Mouse (Mus musculus) left cerebral cortex, adult 2 months (tissue): ENCODE measurements around the gene Arx. TPM values are rescaled to one million over a fixed set of nuclear protein-coding genes. Genes with fewer than 3 reads are reported as not detected.

Experiments used
- DNase-seq, 2 experiments: peaks; one replicate each; pipeline ENCODE4 v3.0.0; 2021 to 2022; ENCODE audit warnings: low spot score in 2 of 2, mixed read lengths in 1 of 2; ENCODE audit errors: extremely low spot score in 1 of 2
- H3K27ac ChIP-seq: fragments of 200-600 bp; 2 replicates; pipeline ENCODE4 v1.8.1; 2022
- H3K4me3 ChIP-seq: fragments of 200-600 bp; 2 replicates; pipeline ENCODE4 v1.8.1; 2022
- CTCF ChIP-seq: fragments of 200-600 bp; IDR thresholded peaks from 2 replicates; pipeline ENCODE4 v1.8.1; 2022; ENCODE audit warnings: antibody characterized with exemption, mild to moderate bottlenecking, moderate library complexity
- intact Hi-C: fragments of 180-260 bp; cut with DNase I; formaldehyde crosslinking; loops from one replicate; pipeline ENCODE4 v1.15.1; 2025
- long read RNA-seq, 2 experiments: library from polyadenylated mRNA; stranded (forward); transcript quantifications; one replicate each; pipeline ENCODE4 v2.0.0; 2021; ENCODE audit warnings: borderline mapping rate in 2 of 2
- total RNA-seq, 2 experiments: library from RNA; stranded (reverse); gene quantifications; 2 replicates each; pipeline ENCODE4 v1.2.3; 2021

The Arx gene
- total RNA-seq: 10 to 100 TPM; 19.7 to 20.9 TPM
- long read RNA-seq, experiment 1, transcript Arx-201 (5 exons, 2,881 nt): major isoform, 17 of 26 reads
- long read RNA-seq, experiment 1, partial matches to known transcripts: 6 of 26 reads
- long read RNA-seq, experiment 1, other reads (novel, unspliced or antisense): 2 of 26 reads
- long read RNA-seq, experiment 2, transcript Arx-201 (5 exons, 2,881 nt): major isoform, 22 of 32 reads
- long read RNA-seq, experiment 2, partial matches to known transcripts: 6 of 32 reads
- long read RNA-seq, experiment 2, other reads (novel, unspliced or antisense): 2 of 32 reads

DNA sequence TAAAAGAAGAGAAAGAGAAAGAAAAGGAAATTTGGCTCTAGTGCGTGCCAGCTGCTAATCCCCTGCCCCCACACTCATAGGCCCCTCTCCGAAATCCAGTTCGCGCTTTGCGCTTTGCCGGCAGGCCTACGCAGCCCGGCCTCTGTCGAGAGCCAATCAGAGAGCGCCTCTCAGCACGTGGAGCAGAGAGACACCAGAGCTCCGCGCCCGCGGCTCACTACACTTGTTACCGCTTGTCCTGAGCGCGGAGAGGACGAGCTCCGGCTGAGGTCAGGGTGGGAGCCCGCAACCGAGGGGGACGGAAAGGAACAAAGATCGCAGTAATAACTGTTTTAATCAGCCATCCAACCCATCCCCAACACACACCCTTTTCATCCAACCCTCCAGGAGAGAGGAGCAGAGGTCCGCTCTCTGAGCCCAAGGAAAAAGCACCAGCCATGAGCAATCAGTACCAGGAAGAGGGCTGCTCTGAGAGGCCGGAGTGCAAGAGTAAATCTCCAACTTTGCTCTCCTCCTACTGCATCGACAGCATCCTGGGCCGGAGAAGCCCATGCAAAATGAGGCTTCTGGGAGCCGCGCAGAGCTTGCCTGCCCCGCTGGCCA, at the start of gene Arx:
TSS of gene Arx (plus strand) at position 155 of the 603 bp plus-strand sequence.
- Histone ChIP-seq H3K4me3 (peak within 1 kb of the TSS; percentile 29), H3K27ac (peak within 1 kb of the TSS; percentile 36; the same call in 1 of the 2 replicates)
- intact Hi-C loops: loop anchor here (10.0 kb wide), 1 partner anchor 388 kb away; no protein-coding TSS in a partner anchor
- DNase-seq: peak; percentile 53 to 63
- no peak for TF ChIP-seq CTCF

DNA sequence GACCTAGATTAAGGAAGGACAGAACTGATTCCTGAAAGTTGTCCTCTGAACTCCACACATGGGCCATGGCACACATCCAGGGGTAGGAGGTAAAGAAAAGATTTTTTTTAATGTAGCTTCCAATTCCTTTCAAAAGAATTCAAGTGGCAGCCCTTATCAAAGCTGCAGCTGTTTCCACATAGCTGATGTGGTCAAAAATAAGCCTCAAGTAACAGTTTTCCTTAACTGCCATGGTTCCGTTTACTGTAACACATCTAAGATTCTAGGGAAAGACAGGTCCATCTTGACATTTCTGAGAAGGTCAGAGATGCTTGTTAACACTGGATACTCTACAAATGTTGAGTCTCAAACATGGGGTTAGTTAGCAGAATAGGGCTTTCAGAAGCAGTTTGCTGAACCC, 34.9 kb upstream of the Arx start:
- intact Hi-C loops: no loop called here
- no peak overlapping the region for H3K27ac ChIP-seq
- DNase-seq: no peak
- H3K4me3 ChIP-seq: no peak overlapping the region
- TF ChIP-seq CTCF: no peak

GRCm38 (mm10) chrX:93275689-93276088, 10.6 kb upstream of the Arx start:
- Histone ChIP-seq H3K27ac (no peak overlapping the region), H3K4me3 (no peak overlapping the region)
- intact Hi-C loops: no loop called here
- TF ChIP-seq CTCF: no peak
- no peak for DNase-seq

DNA sequence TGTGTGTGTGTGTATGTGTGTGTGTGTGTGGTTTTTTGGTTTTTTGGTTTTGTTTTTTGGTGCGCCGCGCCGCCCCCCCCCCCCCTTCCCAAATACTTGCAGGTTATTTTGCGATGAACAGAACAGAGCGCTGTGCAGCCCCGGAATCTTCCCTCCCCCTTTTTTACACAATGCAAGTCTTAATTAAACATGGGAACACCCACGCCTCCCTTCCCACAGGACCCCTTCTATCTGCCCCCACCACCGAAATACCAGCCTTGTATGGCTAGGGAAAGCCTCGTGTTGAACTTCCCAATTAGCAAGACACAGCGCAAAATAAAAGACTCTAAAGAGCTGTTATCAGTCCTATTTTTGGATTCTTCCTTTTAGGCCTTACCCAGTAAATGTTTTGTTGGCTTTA, 6.3 kb upstream of the Arx start:
- Histone ChIP-seq H3K27ac (no peak overlapping the region), H3K4me3 (no peak overlapping the region)
- DNase-seq: no peak
- intact Hi-C loops: loop anchor here (5.0 to 10.0 kb wide), 3 partner anchors 187 to 395 kb away; no protein-coding TSS in a partner anchor
- TF ChIP-seq CTCF: no peak

GRCm38 (mm10) chrX:93281028-93281723, 5.1 kb upstream of the Arx start:
- TF ChIP-seq CTCF: peak; percentile 58
- peak; percentile 51 to 55 for DNase-seq
- no peak overlapping the region for H3K27ac ChIP-seq
- intact Hi-C loops: loop anchor here (5.0 to 10.0 kb wide), 3 partner anchors 186 to 394 kb away; no protein-coding TSS in a partner anchor
- peak overlapping the region; percentile 17; the same call in 1 of the 2 replicates for H3K4me3 ChIP-seq

DNA sequence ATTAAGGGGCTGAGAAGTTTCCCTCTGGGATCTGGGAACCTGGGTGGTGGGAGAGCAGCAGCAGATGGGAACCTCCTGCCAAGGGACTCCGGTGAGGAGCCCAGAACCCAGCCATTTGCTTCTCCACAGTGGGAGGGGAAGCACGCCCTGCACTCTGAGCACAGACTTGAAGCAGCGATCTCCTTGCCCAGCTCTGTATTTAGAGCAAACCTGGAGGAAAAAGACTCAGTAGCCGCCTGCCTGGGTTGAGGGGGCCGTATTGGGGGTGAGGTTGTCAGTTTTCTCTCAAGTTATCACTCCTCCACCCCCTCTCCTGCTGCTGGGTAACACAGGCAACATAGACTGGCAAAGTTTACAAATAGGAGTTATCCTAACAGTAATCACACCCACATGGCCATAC, 4.5 kb upstream of the Arx start:
- intact Hi-C loops: loop anchor here (5.0 to 10.0 kb wide), 3 partner anchors 186 to 393 kb away; no protein-coding TSS in a partner anchor
- Histone ChIP-seq H3K27ac (no peak overlapping the region), H3K4me3 (peak overlapping the region; percentile 17; the same call in 1 of the 2 replicates)
- DNase-seq: no peak
- no peak for TF ChIP-seq CTCF

DNA sequence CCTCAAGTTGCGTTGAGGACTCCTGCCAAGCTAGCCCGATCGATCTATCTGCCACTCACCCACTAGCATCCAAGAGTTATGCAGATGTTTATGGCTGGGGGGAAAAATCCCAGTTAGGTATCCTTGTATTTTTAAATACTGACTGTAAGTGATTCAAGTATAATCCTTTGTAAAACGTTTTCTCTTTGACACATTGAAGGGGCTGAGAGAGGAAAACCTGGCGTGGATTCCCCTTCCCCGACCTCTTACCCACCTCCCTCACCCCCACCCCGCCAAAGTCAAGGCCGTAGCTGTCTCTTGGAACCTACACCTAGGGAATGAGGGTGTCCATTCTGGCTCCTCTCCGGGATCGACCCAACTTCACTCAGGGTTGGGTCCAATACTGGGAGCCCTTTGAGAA, 1.2 kb upstream of the Arx start:
- no peak overlapping the region for H3K27ac ChIP-seq
- intact Hi-C loops: loop anchor here (10.0 kb wide), 1 partner anchor 390 kb away; no protein-coding TSS in a partner anchor
- H3K4me3 ChIP-seq: no peak overlapping the region
- DNase-seq: no peak
- TF ChIP-seq CTCF: no peak

DNA sequence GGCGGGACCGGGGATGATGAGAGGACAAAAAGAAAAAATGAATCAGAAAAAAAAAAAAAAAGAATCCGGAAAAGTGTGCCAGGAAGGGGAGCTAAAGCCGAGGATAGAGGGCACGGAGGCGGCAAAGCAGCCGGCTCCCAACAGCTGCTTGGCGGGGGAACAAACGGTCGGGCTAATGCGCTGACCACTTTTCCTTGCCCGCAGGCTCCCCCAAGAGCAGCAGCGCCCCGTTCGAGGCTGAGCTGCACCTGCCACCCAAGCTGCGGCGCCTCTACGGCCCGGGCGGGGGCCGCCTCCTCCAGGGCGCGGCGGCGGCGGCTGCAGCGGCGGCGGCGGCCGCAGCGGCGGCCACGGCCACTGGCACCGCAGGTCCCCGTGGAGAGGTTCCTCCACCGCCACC, 2.1 kb downstream of the Arx start:
- intact Hi-C loops: loop anchor here (10.0 kb wide), 1 partner anchor 386 kb away; no protein-coding TSS in a partner anchor
- TF ChIP-seq CTCF: no peak
- Histone ChIP-seq H3K4me3 (peak overlapping the region; percentile 29), H3K27ac (no peak overlapping the region)
- DNase-seq: no peak

- TF ChIP-seq CTCF: no peak
- Histone ChIP-seq H3K27ac (no peak overlapping the region), H3K4me3 (peak overlapping the region; percentile 31)
- no peak for DNase-seq
- intact Hi-C loops: loop anchor here (10.0 kb wide), 1 partner anchor 386 kb away; no protein-coding TSS in a partner anchor
These were observed 2.8 kb downstream of the Arx start for GRCm38 (mm10) chrX:93289076-93289475.

DNA sequence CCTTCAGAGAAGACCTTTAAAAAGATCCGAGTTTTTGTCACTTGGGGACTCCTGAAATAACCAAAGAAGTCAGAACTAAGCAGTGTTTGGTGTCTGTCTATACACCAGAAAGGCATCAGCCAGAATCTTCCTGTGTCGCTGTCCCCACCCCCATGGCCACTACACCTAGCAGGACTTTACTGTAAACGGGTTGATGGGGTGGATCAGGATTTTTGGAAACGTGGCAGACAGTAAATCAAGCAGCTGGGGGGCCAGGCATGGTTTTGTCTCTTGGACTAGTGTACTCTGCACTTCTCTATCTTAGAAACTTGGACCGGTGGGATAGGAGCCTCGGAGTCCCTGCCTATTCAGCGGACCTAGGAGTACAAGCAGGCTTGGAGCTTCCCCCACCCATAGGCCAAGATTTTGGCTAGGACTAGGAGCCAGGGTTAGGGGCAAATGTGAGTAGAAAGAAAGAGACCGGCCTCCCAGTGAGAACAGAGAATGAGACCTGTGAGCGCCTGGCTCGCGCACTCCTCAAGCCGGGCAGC, 3.7 kb downstream of the Arx start:
- H3K27ac ChIP-seq: no peak overlapping the region; the same call in 1 of the 2 replicates
- TF ChIP-seq CTCF: no peak
- no peak for DNase-seq
- intact Hi-C loops: loop anchor here (10.0 kb wide), 2 partner anchors 265 to 385 kb away; no protein-coding TSS in a partner anchor
- peak overlapping the region; percentile 31 for H3K4me3 ChIP-seq

DNA sequence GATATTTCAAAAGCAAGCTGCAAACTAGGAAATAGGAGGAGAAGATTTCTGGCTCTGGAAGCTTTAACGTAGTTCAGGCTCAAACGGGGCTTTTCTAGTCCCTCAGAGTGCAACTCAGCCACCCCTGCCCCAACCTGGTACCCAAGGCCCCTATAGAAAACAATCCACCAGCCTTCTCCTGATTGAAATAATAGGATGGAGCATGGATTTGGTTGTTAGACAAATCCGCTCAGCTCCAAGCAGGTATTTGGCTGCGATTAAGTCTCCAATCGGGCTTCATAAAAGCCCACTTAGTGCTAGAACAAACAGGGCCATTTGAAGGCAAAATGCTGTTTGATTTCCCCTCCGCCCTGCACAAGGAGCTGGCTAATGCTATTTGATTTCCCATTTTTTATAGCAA, 5.8 kb downstream of the Arx start:
- no peak for TF ChIP-seq CTCF
- Histone ChIP-seq H3K4me3 (no peak overlapping the region), H3K27ac (no peak overlapping the region)
- no peak for DNase-seq
- intact Hi-C loops: loop anchor here (10.0 kb wide), 1 partner anchor 263 kb away; no protein-coding TSS in a partner anchor
